Mouse (Mus musculus) hematopoietic stem cell, adult 5-6 weeks (primary cell): ENCODE measurements around the gene Aebp2. TPM values are rescaled to one million over a fixed set of nuclear protein-coding genes. Genes with fewer than 3 reads are reported as not detected.
"Not testable (repeated sequence)": the region's sequence is repeated elsewhere in the genome, so short reads cannot be mapped to it uniquely, and the experiment has no call there.

Experiments used
- ATAC-seq, 2 experiments: fragments of 125-278 bp in 1 of 2; replicated peaks in 1 of 2; 2 replicates each; pipeline ENCODE4 v1.8.0; 2016 to 2017; ENCODE audit warnings: inconsistent platforms in 2 of 2, mild to moderate bottlenecking in 2 of 2, moderate number of reproducible peaks in 2 of 2, low read depth in 1 of 2, moderate TSS enrichment in 1 of 2; ENCODE audit not compliant: low FRiP score in 2 of 2, poor library complexity in 2 of 2, severe bottlenecking in 2 of 2, insufficient read depth in 1 of 2, low TSS enrichment in 1 of 2
- total RNA-seq: library from RNA; stranded (forward); fragments of 172-1452, 232-1000 nt; gene quantifications from 2 replicates; pipeline ENCODE4 v1.2.3, GENCODE M21; 2017

Aebp2 gene
- total RNA-seq = 78.8 and 112 TPM in 2 replicates

DNA sequence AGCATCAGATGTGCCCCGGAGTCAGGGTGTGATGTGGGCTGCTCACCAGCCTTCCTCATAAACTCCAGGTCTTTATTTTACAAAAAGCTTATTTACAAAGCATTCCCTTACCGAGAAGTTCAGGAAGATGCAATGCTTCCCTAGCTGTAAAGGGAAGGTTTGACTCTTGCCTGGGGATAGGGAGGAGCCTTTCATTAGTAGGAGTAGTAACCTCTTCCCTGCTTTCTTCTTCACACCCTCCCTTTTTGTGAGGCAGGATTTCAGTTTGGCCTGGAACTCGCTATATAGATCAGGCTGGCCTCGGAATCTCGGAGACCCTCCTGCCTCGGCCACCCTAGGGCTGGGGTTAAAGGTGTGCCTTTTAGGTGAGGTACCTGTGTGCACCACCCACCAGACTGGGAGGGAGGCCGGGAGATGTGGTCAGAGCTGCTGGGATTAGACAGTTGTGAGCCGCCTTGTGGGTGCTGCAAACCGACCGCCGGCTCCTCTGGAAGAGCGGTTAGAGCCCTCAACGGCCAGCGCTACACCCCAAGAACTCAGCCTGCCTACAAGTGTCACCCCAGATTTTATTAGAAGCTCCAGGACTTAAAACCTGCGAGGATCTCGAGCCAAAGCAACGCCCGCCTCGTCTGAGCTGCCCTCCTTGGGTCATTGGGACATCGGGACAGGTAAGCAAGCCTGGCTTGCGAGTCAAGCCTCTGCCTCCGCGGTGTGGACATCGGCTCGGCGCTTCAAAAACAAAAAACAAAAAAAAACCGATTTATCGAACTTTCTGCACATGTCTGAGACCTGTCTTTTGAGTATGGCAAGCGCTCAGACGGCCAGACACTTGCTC is at the start of gene Aebp2:
Gene Aebp2, plus strand, starts transcription at position 273 of the 835 bp plus-strand sequence.
- ATAC-seq = peak in 1 of 2 experiments; percentile 61; a peak in 2 of 4 replicates

- no peak for ATAC-seq
Observed at GRCm38 (mm10) chr6:140574943-140575342, 47.5 kb upstream of the Aebp2 start.

- ATAC-seq = peak; percentile 44 to 65
Observed at GRCm38 (mm10) chr6:140576133-140576532, 46.3 kb upstream of the Aebp2 start.

DNA sequence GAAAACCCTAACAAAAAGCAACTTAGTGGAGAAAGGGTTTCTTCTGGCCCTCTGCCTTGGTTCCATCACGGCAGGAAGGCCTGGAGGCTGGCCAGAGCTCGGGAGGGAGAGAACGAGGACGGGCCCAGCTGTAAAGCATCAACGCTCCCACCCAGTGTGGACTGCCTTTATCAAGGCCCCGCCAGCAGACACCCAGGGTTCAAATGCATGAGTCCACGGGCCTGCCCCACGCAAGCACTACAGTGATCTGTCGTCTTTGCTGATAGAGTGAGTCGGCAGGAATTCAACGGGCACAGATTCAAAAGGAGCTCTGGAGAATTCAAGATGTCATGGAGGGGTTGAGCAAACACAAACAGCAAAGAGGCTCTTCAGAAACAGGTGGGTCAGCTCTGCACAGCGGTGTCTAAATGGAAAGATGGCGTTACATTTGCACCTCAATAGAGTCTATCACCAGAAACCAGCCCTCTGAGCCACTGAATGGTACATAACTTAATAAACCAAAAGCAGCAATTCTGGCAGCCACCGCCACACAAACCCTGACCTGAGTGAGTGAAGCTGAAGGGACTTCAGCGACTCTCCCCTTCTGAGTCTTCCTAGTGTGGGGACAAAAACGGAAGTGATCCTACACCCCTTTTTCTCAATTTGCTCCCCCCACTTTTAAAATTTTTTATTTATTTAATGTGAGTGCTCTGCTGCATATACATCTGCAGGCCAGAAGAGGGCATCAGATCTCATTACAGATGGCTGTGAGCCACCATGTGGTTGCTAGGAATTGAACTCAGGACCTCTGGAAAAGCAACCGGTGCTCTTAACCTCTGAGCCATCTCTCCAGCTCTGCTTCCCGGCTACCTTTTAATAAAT is 45.3 kb upstream of the Aebp2 start:
- no peak for ATAC-seq

DNA sequence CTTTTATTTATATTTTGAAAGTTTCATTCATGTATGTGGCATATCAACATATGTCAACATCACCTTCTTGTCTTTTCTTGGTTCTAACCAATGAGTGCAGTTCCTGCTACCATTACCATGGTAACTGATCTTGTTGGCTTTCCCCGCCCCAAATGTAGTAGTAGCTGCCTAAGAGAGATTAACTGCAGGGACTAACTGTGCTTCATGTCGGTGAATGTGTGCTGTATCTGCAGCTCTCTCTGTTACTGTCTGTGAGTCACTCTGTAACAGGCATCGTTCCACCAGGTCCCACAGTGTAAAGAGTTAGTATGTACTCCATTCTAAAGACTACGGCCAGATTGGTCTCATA is 44.7 kb upstream of the Aebp2 start:
- no peak for ATAC-seq

- ATAC-seq = not testable (repeated sequence)
Observed at GRCm38 (mm10) chr6:140578985-140579384, 43.5 kb upstream of the Aebp2 start.

DNA sequence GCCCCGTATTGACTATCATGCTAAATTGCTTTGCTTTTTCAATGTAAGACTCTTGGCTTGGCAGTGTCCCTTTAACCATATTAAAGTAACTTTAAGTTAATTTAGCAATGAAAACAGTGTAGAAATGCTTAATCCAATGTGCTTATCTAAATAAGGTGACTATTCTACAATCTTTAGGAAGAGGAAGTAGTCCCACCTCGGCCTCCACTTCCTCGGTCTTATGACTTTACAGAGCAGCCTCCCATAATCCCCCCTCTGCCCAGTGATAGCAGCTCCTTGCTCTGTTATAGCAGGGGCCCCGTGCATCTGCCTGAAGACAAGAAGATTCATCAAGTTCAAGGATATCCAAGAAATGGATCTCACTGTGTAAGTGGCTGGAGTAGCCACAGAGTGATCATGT is 42.3 kb upstream of the Aebp2 start:
- no peak for ATAC-seq

DNA sequence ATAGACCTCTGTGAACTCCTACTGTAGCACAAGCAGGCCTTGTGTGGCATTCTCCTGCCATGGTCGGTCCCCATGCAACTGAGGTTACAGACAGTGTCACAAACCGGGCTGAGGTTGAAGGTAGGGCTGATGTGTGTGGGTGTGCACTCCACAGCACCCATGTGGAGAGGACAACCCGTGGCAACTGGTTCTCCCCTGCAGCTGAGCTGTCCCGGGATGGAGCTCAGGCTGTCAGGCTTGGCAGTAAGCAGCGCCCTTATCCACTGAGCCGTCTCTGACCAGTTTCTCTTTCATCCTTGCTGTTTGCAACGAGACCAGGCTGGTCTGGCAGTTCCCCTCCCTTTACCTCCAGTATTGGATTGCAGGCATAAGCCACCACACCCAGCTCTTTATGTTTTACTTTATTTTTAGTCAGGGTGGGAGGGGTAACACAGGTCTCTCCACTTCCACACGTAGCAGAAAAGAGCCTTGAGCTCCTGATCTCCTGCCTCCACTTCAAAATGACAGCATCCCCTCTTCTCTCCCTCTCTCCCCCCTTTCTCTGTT is 35.7 kb upstream of the Aebp2 start:
- ATAC-seq = no peak

DNA sequence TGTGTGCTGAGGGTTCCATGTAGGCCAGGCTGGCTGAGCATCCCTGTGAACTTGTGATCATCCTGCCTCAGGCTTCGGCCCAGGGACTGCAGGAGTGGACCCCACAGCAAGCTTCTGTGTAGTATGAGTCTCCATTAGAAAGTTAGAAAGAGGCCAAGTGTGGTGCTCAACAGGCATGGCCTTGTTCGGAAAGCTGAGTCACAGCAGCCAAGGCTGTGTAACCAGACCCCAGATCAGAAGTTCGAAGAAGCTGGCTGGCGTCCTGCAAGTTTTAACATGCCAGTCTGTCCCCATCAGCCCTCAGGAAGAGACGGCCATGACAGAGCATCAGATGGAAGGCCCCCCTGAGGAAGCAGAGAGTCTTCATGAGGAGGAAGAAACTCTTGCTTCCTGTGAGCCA is 31.1 kb upstream of the Aebp2 start:
- ATAC-seq = no peak

GRCm38 (mm10) chr6:140592713-140593112 is 29.8 kb upstream of the Aebp2 start:
- ATAC-seq = no peak

DNA sequence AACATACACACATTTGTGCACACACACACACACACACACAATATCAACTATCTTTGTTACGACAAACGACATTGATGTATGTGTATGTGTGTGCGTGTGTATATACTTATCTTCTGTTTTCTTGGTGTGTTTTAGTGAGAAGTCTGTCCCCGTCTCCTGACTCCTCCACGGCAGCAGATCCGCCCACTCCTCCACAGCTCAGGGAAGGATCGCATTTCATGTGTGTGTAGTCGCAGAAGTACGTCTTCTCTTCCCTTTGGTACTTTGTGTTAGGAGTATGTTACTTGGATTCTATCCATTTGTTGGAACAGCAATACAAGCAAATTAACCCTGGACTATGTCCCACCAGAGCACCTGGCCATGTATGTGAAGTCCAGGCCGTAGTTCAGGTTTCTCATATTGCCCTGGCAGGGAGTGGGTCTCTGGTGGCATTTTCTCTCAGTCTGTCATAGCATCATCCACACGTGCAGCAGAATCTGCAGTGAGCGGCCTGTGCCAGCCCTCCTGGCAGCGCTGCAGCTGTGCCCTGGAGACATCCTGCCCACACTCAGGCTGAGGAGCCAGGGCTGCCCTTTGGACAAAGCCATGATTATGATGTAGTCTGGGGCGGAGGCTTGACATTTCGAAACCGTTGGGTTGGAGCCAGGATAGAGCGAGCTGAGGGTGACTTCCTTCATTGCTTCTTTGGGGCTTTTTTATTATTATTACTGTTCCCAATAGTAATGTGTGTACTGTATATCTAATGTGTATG is 28.9 kb upstream of the Aebp2 start:
- no peak for ATAC-seq

- ATAC-seq = not testable (repeated sequence)
Observed at GRCm38 (mm10) chr6:140595551-140595950, 26.9 kb upstream of the Aebp2 start.

DNA sequence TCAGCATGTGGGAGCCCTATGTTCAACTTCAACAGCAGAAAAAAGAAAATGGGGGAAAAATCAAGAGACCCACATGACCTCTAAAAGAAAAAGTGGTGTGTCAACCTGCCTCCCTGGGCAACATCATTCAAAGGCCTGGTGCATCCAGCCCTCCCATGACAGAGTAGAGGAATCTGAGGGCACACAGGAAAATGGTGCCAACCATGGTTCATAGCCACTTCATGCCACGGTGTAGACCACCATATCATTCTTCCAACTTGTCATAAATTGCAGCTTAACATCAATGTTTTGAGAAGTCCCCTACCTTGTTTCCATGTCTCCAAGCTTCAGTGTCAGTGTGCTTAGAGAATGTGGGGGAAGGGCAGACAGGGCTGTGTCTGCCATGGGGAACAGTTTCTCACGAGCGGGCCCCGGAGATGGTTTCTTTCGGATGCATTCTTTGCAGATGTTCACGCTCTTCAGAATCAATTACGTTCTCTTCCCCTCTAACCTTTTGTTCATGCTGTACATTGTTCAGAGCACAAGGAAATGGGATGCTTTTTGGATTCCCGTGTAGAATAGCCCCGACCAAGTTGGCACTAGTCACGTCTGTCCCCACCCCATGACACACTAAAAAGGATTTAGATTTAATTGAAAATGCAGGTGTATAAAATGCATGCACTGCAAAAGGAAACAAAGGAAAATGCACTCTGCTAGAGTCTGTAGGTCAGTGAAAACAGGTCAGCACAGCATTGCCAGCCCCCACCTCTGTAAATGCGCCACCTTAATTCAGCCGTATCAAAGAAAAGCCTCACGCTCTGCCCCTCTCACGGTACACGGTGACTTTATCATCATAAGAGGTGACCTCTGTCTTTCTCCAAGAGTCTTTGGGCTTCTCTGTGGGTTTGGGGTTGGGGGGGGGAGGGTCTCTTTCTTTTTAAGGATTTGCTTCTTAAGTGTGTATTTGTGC is 24.8 kb upstream of the Aebp2 start:
- no peak for ATAC-seq

GRCm38 (mm10) chr6:140598516-140598915 is 23.9 kb upstream of the Aebp2 start:
- ATAC-seq = no peak

DNA sequence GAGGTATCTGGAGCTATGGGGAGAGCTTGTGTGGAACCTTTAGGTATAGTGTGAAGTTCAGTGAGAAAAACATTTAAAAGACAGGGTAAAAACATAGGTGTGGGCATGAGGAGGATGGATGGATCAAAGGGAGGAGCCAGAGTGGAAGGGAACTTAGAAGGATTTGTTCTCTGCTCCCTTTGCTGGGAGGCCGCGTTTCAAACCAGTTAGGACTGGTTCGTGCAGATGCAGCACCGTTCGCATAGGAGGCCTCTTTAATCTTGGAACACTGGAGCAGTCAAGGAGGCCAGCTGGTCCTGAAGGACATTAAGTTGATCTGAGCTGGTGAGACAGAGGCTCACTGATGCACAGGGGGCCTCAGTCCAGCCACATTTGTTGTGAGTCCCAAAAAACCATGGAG is 23.1 kb upstream of the Aebp2 start:
- ATAC-seq = no peak

GRCm38 (mm10) chr6:140600671-140601070 is 21.8 kb upstream of the Aebp2 start:
- ATAC-seq = not testable (repeated sequence)
